Mouse (Mus musculus) G1E (cell line): Measurements from ENCODE around the gene Jmjd1c. TPM values are rescaled to one million over a fixed set of nuclear protein-coding genes. Genes with fewer than 3 reads are reported as not detected.

ENCODE experiments used
- ATAC-seq: 2 replicates; pipeline ENCODE4 v1.8.0; 2016; ENCODE audit warnings: mild to moderate bottlenecking; ENCODE audit not compliant: insufficient number of reproducible peaks, poor library complexity, low FRiP score, severe bottlenecking; ENCODE audit errors: extremely low read depth
- DNase-seq: peaks from one replicate; pipeline ENCODE4 v3.0.0; 2012; ENCODE audit warnings: low spot score
- H3K27me3 ChIP-seq: 2 replicates; pipeline ENCODE4 v1.6.1; 2012; ENCODE audit warnings: mild to moderate bottlenecking, low read length, inconsistent platforms; ENCODE audit not compliant: insufficient read depth
- H3K36me3 ChIP-seq: replicated peaks from 2 replicates; pipeline ENCODE3; 2012; ENCODE audit warnings: mild to moderate bottlenecking, inconsistent platforms
- H3K4me1 ChIP-seq: 2 replicates; pipeline ENCODE4 v1.6.1; 2012; ENCODE audit warnings: low read depth, low read length, inconsistent platforms, mixed read lengths; ENCODE audit not compliant: insufficient read depth
- H3K4me3 ChIP-seq: 2 replicates; pipeline ENCODE4 v1.5.1; 2012; ENCODE audit warnings: low read depth, mild to moderate bottlenecking, inconsistent platforms, low read length, moderate library complexity, mixed read lengths
- H3K9me3 ChIP-seq: replicated peaks from 2 replicates; pipeline ENCODE4 v1.6.1; 2012; ENCODE audit warnings: inconsistent platforms
- CTCF ChIP-seq: IDR thresholded peaks from 2 replicates; pipeline ENCODE4 v1.5.1; 2012; ENCODE audit warnings: low read depth, low read length, inconsistent platforms, mixed read lengths
- GATA1 ChIP-seq: IDR thresholded peaks from 2 replicates; pipeline ENCODE4 v1.6.1; 2012; ENCODE audit warnings: borderline replicate concordance, low read length, inconsistent platforms, mixed read lengths
- GATA2 ChIP-seq: IDR thresholded peaks from 2 replicates; pipeline ENCODE4 v1.6.1; 2012; ENCODE audit warnings: low read depth, low read length, inconsistent platforms, borderline replicate concordance
- POLR2AphosphoS5 ChIP-seq: IDR thresholded peaks from 2 replicates; pipeline ENCODE4 v1.6.1; 2012; ENCODE audit warnings: low read depth, low read length, inconsistent platforms; ENCODE audit not compliant: insufficient replicate concordance
- TAL1 ChIP-seq: conservative IDR thresholded peaks from 2 replicates; pipeline ENCODE4 v1.6.1; 2012; ENCODE audit warnings: low read depth, low read length, inconsistent platforms, mixed read lengths
- polyA plus RNA-seq: library from polyadenylated mRNA; stranded (reverse); fragments of >175 nt; gene quantifications from 2 replicates; pipeline ENCODE4 v1.2.3, GENCODE M21; 2012
- total RNA-seq, 2 experiments: library from RNA; stranded (forward) in 1 of 2; stranded (reverse) in 1 of 2; fragments of 200-1000 nt in 1 of 2; fragments of >200 nt in 1 of 2; fragmentation: Nextera tagmentation in 1 of 2; gene quantifications; 2 replicates each; pipeline ENCODE4 v1.2.3; 2014 to 2017

The Jmjd1c gene
- total and polyA plus RNA-seq, 3 experiments = 9.1 to 184 (median 102) TPM

GRCm38 (mm10) chr10:67058702-67059101 lies 37.2 kb upstream of the Jmjd1c start:
- DNase-seq = no peak
- Histone ChIP-seq H3K4me3 (no peak overlapping the region), H3K4me1 (no peaks in the 10 kb centered on the region), H3K27me3 (no peaks in the 10 kb centered on the region), H3K9me3 (no peaks in the 10 kb centered on the region), H3K36me3 (peaks cover 28% of the 10 kb centered on the region)
- ATAC-seq = no peak
- no peak for TF ChIP-seq GATA1
- TF ChIP-seq CTCF = no peak
- TF ChIP-seq GATA2 = no peak
- no peak for TF ChIP-seq POLR2AphosphoS5
- TF ChIP-seq TAL1 = no peak

- ATAC-seq = no peak
- H3K4me3 ChIP-seq = no peak overlapping the region
- no peaks in the 10 kb centered on the region for H3K27me3 ChIP-seq
- no peak for TF ChIP-seq POLR2AphosphoS5
- no peak for TF ChIP-seq TAL1
- no peak for TF ChIP-seq GATA1
- TF ChIP-seq GATA2 = no peak
- no peak for TF ChIP-seq CTCF
- peaks cover 30% of the 10 kb centered on the region for H3K36me3 ChIP-seq
- H3K4me1 ChIP-seq = no peaks in the 10 kb centered on the region
- no peaks in the 10 kb centered on the region for H3K9me3 ChIP-seq
- DNase-seq = no peak
Measured at GRCm38 (mm10) chr10:67061367-67061801, 34.5 kb upstream of the Jmjd1c start.

- Histone ChIP-seq H3K4me1 (no peaks in the 10 kb centered on the region), H3K9me3 (no peaks in the 10 kb centered on the region), H3K36me3 (peaks cover 30% of the 10 kb centered on the region), H3K4me3 (no peak overlapping the region), H3K27me3 (no peaks in the 10 kb centered on the region)
- DNase-seq (no peak), ATAC-seq (no peak)
- TF ChIP-seq POLR2AphosphoS5 = no peak
- no peak for TF ChIP-seq CTCF
- no peak for TF ChIP-seq GATA1
- no peak for TF ChIP-seq GATA2
- TF ChIP-seq TAL1 = no peak
Measured at GRCm38 (mm10) chr10:67061823-67062222, 34.1 kb upstream of the Jmjd1c start.

DNA sequence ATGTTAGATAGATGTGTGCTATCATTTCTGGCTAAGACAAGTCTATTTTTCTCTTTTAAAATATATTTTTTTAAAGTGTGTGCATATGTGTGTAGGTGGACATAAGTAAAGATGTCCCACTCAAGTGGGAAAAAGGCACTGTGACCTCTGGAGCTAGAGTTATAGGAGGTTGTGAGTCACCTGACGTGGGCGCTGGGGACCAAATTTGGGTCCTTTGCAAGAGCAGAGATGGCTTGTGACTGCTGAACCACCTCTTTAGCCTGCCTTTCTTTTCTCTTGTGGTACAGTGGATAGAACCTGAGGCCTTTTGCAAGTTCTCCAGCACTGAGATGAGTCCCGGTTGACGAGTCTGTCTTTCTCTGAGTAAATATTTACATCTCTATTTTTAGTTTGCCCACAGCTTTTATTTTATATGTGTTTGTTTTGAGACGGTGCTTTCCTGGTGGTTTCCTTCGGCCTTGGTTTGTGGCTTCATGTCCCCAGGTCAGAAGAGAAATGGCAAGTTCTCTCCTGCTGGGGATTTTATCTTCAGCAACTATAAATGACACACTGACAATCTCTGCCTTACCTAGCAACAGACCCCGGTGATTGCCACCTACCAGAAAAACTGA lies 30.5 kb upstream of the Jmjd1c start:
- no peak for ATAC-seq
- H3K4me1 ChIP-seq = no peaks in the 10 kb centered on the region
- H3K4me3 ChIP-seq = no peak overlapping the region
- TF ChIP-seq GATA1 (no peak), TAL1 (no peak), POLR2AphosphoS5 (no peak), GATA2 (no peak), CTCF (no peak)
- DNase-seq = no peak
- H3K36me3 ChIP-seq = peaks cover 16% of the 10 kb centered on the region
- no peaks in the 10 kb centered on the region for H3K27me3 ChIP-seq
- no peaks in the 10 kb centered on the region for H3K9me3 ChIP-seq

- ATAC-seq (no peak), DNase-seq (no peak)
- Histone ChIP-seq H3K36me3 (peaks cover 16% of the 10 kb centered on the region), H3K4me3 (no peak overlapping the region), H3K27me3 (no peaks in the 10 kb centered on the region), H3K4me1 (no peaks in the 10 kb centered on the region), H3K9me3 (no peaks in the 10 kb centered on the region)
- TF ChIP-seq POLR2AphosphoS5 (no peak), CTCF (no peak), TAL1 (no peak), GATA2 (no peak)
Measured at GRCm38 (mm10) chr10:67065927-67066326, 30.0 kb upstream of the Jmjd1c start.

DNA sequence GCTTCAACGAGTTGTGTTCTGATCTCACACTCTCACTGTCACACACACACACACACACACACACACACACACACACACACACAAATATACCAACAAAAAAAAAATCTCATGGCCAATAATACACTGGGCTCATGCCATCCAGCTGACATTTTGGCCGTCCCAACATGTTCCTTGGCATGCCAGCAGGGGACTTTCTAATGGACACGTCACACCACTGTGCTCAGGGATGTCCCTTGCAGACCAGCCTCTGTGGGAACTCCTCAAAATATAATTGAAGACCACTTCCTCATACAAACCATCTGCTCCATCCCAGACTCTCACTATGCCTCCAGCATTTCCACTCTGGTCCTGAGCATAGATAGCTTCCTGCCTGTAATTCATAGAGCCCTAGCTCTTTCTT lies 29.5 kb upstream of the Jmjd1c start:
- Histone ChIP-seq H3K27me3 (no peaks in the 10 kb centered on the region), H3K4me3 (no peak overlapping the region), H3K36me3 (peaks cover 13% of the 10 kb centered on the region), H3K9me3 (no peaks in the 10 kb centered on the region), H3K4me1 (peaks cover 2% of the 10 kb centered on the region; the same call in 1 of the 2 replicates)
- TF ChIP-seq CTCF (no peak), TAL1 (no peak), GATA2 (no peak)
- no peak for ATAC-seq
- DNase-seq = no peak

- no peak overlapping the region for H3K4me3 ChIP-seq
- TF ChIP-seq POLR2AphosphoS5 (no peak), CTCF (no peak), TAL1 (no peak), GATA2 (no peak), GATA1 (no peak)
- ATAC-seq (no peak), DNase-seq (no peak)
- no peaks in the 10 kb centered on the region for H3K9me3 ChIP-seq
- H3K4me1 ChIP-seq = peaks cover 9% of the 10 kb centered on the region
- no peaks in the 10 kb centered on the region for H3K27me3 ChIP-seq
- H3K36me3 ChIP-seq = peaks cover 7% of the 10 kb centered on the region
Measured at GRCm38 (mm10) chr10:67069013-67069412, 26.9 kb upstream of the Jmjd1c start.
